Mouse (Mus musculus) erythroid progenitor cell, adult 5-6 weeks (primary cell): ENCODE measurements around the gene Adamts10. TPM values are rescaled to one million over a fixed set of nuclear protein-coding genes. Genes with fewer than 3 reads are reported as not detected.

Experiments
- ATAC-seq: replicated peaks from 2 replicates; pipeline ENCODE4 v1.8.0; 2016; ENCODE audit warnings: moderate number of reproducible peaks, mild to moderate bottlenecking, moderate TSS enrichment, inconsistent platforms; ENCODE audit not compliant: poor library complexity, low FRiP score, severe bottlenecking
- total RNA-seq, 2 experiments: library from RNA; stranded (forward) in 1 of 2; stranded (reverse) in 1 of 2; fragments of 150-400 nt in 1 of 2; fragments of 186-747, 209-891 nt in 1 of 2; gene quantifications; 2 replicates each; pipeline versions ENCODE4 v1.2.3 to v1.2.4; 2015 to 2017; ENCODE audit warnings: low replicate concordance in 2 of 2

Gene Adamts10
- total RNA-seq, 2 experiments from 2014 or later: 4.2 to 8.8 TPM

DNA sequence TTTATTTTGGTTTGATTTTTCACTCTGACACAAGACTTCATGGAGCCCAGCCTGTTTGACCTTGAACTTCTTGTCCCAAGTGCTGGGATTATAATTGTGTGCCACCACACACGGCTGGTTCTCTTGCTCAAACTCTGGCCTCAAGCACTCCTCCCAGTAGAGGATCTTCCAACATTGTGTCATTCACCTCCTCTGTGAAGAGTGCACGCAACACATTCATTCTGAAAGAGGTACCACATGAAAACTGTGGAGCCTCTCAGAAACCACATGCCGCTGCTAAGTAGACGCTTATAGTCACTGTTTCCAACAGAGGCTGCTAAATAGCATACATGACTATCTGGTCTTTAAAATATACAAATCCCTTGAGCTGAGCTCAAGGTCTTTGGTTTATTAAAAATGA lies 28.1 kb downstream of the Adamts10 start:
- ATAC-seq: no peak

DNA sequence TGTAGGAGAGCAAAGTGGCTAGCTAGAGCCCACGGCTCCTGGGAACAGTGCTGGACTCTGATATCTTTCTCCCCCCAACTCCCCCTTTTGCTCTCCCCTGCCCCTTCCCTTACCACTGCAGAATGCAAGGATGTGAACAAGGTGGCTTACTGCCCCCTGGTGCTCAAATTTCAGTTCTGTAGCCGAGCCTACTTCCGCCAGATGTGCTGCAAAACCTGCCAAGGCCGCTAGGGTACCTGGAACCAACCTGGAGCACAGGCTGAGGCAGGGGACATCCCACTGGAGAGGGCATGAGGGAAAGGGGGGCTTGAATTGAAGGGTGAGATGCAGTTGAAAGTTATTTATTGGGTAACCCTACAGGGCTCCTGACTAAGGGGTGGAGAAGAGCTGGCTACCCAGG lies 29.0 kb downstream of the Adamts10 start:
- ATAC-seq: no peak

DNA sequence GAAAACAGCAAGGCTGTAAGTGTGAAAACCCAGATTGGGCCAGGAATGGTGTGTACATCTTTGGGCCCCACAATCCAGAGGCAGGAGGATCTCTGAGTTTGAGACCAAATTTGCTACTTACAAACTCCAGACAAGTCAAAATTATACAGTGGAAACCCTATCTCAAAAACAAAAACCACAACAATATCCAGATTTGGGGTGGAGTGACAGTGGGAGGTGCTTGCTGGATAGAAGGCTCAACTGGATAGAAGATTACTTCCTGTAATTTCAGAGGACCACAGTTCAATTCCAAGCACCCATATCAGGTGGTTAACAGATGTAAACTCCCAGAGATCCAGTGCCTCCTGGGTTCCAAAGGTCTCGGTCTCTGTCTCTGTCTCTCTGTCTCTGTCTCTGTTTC lies 30.5 kb downstream of the Adamts10 start:
- ATAC-seq: no peak

- no peak for ATAC-seq
Measured at GRCm38 (mm10) chr17:33555223-33555855, 31.3 kb downstream of the Adamts10 start, which contains the start of gene Myo1f. TSS of gene Myo1f (plus strand) at chr17:33555707.

GRCm38 (mm10) chr17:33557922-33558321 lies 33.9 kb downstream of the Adamts10 start:
- ATAC-seq: no peak

DNA sequence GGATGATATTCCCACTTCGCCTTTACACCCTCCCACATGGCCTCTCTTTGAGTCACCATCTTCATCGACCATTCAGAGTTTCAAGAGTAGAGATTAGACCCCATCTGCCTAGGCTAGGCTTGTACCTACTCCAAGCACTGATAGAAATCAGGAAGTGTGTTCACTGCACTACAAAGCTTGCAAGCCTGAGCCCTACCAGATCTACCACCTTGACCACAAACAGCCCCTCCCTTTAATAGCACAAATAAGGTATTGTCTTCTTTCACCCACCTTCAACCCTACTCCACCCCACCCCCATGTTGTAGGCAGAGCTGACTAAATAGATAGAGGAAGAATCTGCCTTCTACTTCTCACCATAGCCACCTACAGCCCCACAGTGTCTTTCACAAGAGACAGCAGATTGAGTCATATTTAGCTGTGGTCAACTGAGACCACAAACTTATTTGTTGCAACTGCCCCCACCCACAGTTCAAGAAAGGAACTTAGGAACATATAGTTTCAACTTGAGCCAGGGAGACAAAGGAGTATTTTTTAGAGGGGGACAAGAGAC lies 39.6 kb downstream of the Adamts10 start:
- ATAC-seq: no peak

DNA sequence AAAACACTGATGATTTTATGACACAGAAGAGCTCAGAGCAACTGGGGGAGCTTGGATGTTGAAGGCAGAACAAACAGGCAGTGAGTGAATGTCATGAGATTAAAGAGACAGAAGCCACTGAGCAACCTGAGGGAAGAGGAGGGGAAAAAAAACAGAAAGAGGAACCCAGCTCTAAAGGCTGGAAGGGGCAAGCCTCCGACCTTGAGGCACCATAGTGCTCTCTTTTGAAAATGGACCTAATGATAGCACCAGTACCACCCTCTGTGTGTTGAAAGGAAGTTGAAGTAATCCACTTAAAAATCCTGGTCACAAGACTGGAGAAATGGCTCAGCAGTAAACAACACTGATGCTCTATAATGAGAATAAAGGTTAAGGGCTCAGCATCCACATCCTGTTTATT lies 40.6 kb downstream of the Adamts10 start:
- no peak for ATAC-seq

- ATAC-seq: no peak
Measured at GRCm38 (mm10) chr17:33566182-33566581, 42.2 kb downstream of the Adamts10 start.

GRCm38 (mm10) chr17:33584061-33584460 lies 60.1 kb downstream of the Adamts10 start:
- ATAC-seq: no peak

GRCm38 (mm10) chr17:33586011-33586410 lies 62.0 kb downstream of the Adamts10 start:
- ATAC-seq: no peak

GRCm38 (mm10) chr17:33597271-33597670 lies 73.3 kb downstream of the Adamts10 start:
- no peak for ATAC-seq

DNA sequence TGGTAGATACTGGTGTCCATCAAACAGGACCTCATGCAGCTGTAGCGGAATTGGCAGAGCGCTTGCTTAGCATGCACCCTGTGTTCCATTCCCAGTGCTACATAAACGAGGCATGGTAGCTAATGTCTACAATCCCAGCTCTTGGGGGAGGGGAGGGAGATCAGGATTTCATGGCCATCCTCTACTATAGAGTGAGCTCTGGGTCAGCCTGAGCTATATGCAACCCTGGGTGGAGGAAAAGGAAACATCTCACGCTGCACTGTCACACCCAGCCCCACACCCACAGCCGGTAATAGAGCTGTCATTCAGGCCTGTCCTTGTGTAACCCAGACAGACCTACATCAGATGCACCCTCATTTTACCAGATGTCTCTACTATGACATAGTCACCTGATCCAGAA lies 74.5 kb downstream of the Adamts10 start:
- ATAC-seq: no peak

DNA sequence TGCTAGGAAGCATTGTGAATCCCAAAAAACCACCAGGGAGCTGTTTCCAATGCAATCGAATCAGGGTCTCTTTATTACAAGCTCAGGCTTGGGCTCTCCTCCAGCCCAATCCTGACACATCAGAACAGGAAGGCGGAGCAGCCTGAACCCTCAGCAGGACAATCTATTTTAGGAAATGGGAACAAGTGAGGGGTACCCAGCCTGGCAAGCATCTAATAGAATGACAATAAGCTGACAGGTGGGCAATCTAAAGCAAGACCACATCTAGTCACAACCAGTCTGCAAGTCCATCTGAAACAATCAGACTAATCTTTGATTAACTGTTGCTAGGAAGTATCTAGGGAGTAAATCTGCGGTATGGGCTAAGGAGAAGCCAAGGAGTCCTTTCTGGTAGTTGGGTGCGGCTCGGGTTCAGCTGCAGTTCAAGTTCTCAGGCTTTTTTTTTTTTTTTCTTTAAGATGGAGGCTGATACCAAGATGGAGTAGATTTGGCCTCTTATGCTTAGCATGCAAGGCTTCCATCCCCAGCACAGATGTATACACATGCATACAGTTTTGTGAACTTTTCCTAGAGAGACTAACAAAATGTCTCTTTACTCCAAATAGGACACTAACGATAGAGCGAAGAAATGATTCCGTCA lies 76.0 kb downstream of the Adamts10 start:
- no peak for ATAC-seq

DNA sequence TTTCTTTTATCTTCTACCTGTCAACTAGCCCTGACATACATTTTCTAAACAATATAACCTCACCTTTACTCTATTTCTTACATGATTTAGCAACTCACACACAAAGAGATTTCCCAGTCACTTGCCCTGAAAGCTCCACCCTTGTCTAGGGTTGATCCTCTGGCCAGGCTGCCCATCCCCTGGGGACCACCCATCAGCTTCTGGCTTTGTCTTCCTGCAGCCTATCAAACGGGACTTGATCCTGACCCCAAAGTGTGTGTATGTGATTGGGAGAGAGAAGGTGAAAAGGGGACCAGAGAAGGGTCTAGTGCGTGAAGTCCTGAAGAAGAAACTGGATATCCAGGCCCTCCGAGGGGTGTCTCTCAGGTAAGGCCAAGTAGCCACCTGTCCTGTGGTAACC lies 76.8 kb downstream of the Adamts10 start:
- ATAC-seq: no peak

- no peak for ATAC-seq
Measured at GRCm38 (mm10) chr17:33601947-33602346, 77.9 kb downstream of the Adamts10 start.

Other genes with a start within 250 kb of the Adamts10 start
- gene Zfp955b, start 234.7 kb upstream of the Adamts10 start, total RNA-seq (2015; ENCODE audit: low replicate concordance): 1.8 and 2.5 TPM in 2 replicates
- gene Zfp955b, start 234.7 kb upstream of the Adamts10 start, total RNA-seq (2017; ENCODE audit: low replicate concordance): 0.45 and 1.7 TPM in 2 replicates
- 3.2 and 4.6 TPM in 2 replicates for gene Zfp81, start 165.3 kb upstream of the Adamts10 start, total RNA-seq (2015; ENCODE audit: low replicate concordance)
- gene Zfp81, start 165.3 kb upstream of the Adamts10 start, total RNA-seq (2017; ENCODE audit: low replicate concordance): 2.8 and 4.8 TPM in 2 replicates
- 30.6 and 50.3 TPM in 2 replicates for gene Zfp101, start 129.6 kb upstream of the Adamts10 start, total RNA-seq (2015; ENCODE audit: low replicate concordance)
- gene Zfp101, start 129.6 kb upstream of the Adamts10 start, total RNA-seq (2017; ENCODE audit: low replicate concordance): 26.9 and 141 TPM in 2 replicates
- gene Actl9, start 91.3 kb upstream of the Adamts10 start, total RNA-seq (2015; ENCODE audit: low replicate concordance): not detected in 2 replicates
- not detected in 2 replicates for gene Actl9, start 91.3 kb upstream of the Adamts10 start, total RNA-seq (2017; ENCODE audit: low replicate concordance)
- gene Myo1f, start 31.5 kb downstream of the Adamts10 start, total RNA-seq (2015; ENCODE audit: low replicate concordance): 20.2 and 36.5 TPM in 2 replicates
- 21.4 TPM in 2 replicates for gene Myo1f, start 31.5 kb downstream of the Adamts10 start, total RNA-seq (2017; ENCODE audit: low replicate concordance)
- 31.4 and 36.5 TPM in 2 replicates for gene Zfp414, start 104.9 kb downstream of the Adamts10 start, total RNA-seq (2015; ENCODE audit: low replicate concordance)
- gene Zfp414, start 104.9 kb downstream of the Adamts10 start, total RNA-seq (2017; ENCODE audit: low replicate concordance): 22.3 and 28.9 TPM in 2 replicates
- 5.4 and 7.6 TPM in 2 replicates for gene Pram1, start 113.9 kb downstream of the Adamts10 start, total RNA-seq (2015; ENCODE audit: low replicate concordance)
- 5.4 and 12.7 TPM in 2 replicates for gene Pram1, start 113.9 kb downstream of the Adamts10 start, total RNA-seq (2017; ENCODE audit: low replicate concordance)
- 585 and 697 TPM in 2 replicates for gene Hnrnpm, start 162.7 kb downstream of the Adamts10 start, total RNA-seq (2015; ENCODE audit: low replicate concordance)
- 520 and 703 TPM in 2 replicates for gene Hnrnpm, start 162.7 kb downstream of the Adamts10 start, total RNA-seq (2017; ENCODE audit: low replicate concordance)
- 409 and 494 TPM in 2 replicates for gene March2, start 194.5 kb downstream of the Adamts10 start, total RNA-seq (2015; ENCODE audit: low replicate concordance)
- gene March2, start 194.5 kb downstream of the Adamts10 start, total RNA-seq (2017; ENCODE audit: low replicate concordance): 312 and 414 TPM in 2 replicates
- 59.1 and 87.6 TPM in 2 replicates for gene Rab11b, start 236.3 kb downstream of the Adamts10 start, total RNA-seq (2015; ENCODE audit: low replicate concordance)
- 42.6 and 46.8 TPM in 2 replicates for gene Rab11b, start 236.3 kb downstream of the Adamts10 start, total RNA-seq (2017; ENCODE audit: low replicate concordance)